Mouse (Mus musculus): ENCODE data around the gene Fkbp5. TPM values are rescaled to one million over a fixed set of nuclear protein-coding genes. Genes with fewer than 3 reads are reported as not detected.
"Not testable (repeated sequence)": the region's sequence is repeated elsewhere in the genome, so short reads cannot be mapped to it uniquely, and the experiment has no call there.

The Fkbp5 gene
- polyA plus RNA-seq, 1 experiment from 2014 or later, result 36.5 TPM

- no peak overlapping the region for H3K4me2 ChIP-seq (replicated peaks)
- no peak overlapping the region for H3K9ac ChIP-seq
- no peak overlapping the region for H3K4me3 ChIP-seq (replicated peaks)
- 79% methylated on average over 6 of the region's 6 CpGs for WGBS
- 0 out of 2 replicates have a peak, but pooled peaks cover 4% of the 10 kb centered on the region for H3K4me1 ChIP-seq
- ATAC-seq (ENCODE audit: insufficient number of reproducible peaks, low FRiP score, low TSS enrichment, low read depth), result no peak
- H3K9me3 ChIP-seq (replicated peaks), result no peaks in the 10 kb centered on the region
- peaks cover 8% of the 10 kb centered on the region for H3K36me3 ChIP-seq
- H3K27me3 ChIP-seq, result no peaks in the 10 kb centered on the region
- H3K27ac ChIP-seq (replicated peaks), result 0 out of 2 replicates have a peak overlapping the region, but pooled peaks have one; percentile 23
Observed at GRCm38 (mm10) chr17:28431931-28432335, 85.4 kb downstream of the Fkbp5 start.

- H3K36me3 ChIP-seq, result no peaks in the 10 kb centered on the region
- ATAC-seq (ENCODE audit: insufficient number of reproducible peaks, low FRiP score, low TSS enrichment, low read depth), result no peak
- no peaks in the 10 kb centered on the region for H3K27me3 ChIP-seq
- no peak overlapping the region for H3K4me2 ChIP-seq (replicated peaks)
- no peak overlapping the region for H3K9ac ChIP-seq
- no peak overlapping the region for H3K27ac ChIP-seq (replicated peaks)
- H3K9me3 ChIP-seq (replicated peaks), result no peaks in the 10 kb centered on the region
- H3K4me1 ChIP-seq, result 0 out of 2 replicates have a peak, but pooled peaks cover 4% of the 10 kb centered on the region
- no peak overlapping the region for H3K4me3 ChIP-seq (replicated peaks)
- 54% methylated on average over 7 of the region's 7 CpGs for WGBS
Observed at GRCm38 (mm10) chr17:28431038-28431437, 86.3 kb downstream of the Fkbp5 start.

GRCm38 (mm10) chr17:28428474-28429258, 88.7 kb downstream of the Fkbp5 start:
- Histone ChIP-seq H3K9me3 (replicated peaks) (no peaks in the 10 kb centered on the region), H3K4me2 (replicated peaks) (no peak overlapping the region), H3K27me3 (no peaks in the 10 kb centered on the region), H3K4me1 (0 out of 2 replicates have a peak, but pooled peaks cover 4% of the 10 kb centered on the region), H3K9ac (no peak overlapping the region), H3K36me3 (no peaks in the 10 kb centered on the region), H3K27ac (replicated peaks) (no peak overlapping the region), H3K4me3 (replicated peaks) (no peak overlapping the region)
- WGBS, result 69% methylated on average over 15 of the region's 15 CpGs
- ATAC-seq (ENCODE audit: insufficient number of reproducible peaks, low FRiP score, low TSS enrichment, low read depth), result no peak

GRCm38 (mm10) chr17:28427666-28428065, 89.7 kb downstream of the Fkbp5 start:
- Histone ChIP-seq H3K27me3 (no peaks in the 10 kb centered on the region), H3K36me3 (no peaks in the 10 kb centered on the region), H3K4me3 (replicated peaks) (no peak overlapping the region), H3K9me3 (replicated peaks) (no peaks in the 10 kb centered on the region), H3K27ac (replicated peaks) (no peak overlapping the region), H3K9ac (no peak overlapping the region), H3K4me1 (0 out of 2 replicates have a peak, but pooled peaks cover 4% of the 10 kb centered on the region), H3K4me2 (replicated peaks) (no peak overlapping the region)
- WGBS, result 81% methylated on average over 6 of the region's 6 CpGs
- ATAC-seq (ENCODE audit: insufficient number of reproducible peaks, low FRiP score, low TSS enrichment, low read depth), result no peak

GRCm38 (mm10) chr17:28424373-28424772, 93.0 kb downstream of the Fkbp5 start:
- H3K36me3 ChIP-seq, result no peaks in the 10 kb centered on the region
- no peak overlapping the region for H3K9ac ChIP-seq
- no peaks in the 10 kb centered on the region for H3K9me3 ChIP-seq (replicated peaks)
- no peak overlapping the region for H3K4me2 ChIP-seq (replicated peaks)
- WGBS, result 68% methylated on average over 6 of the region's 6 CpGs
- peaks cover 20% of the 10 kb centered on the region for H3K4me1 ChIP-seq
- H3K4me3 ChIP-seq (replicated peaks), result no peak overlapping the region
- H3K27me3 ChIP-seq, result no peaks in the 10 kb centered on the region
- no peak overlapping the region for H3K27ac ChIP-seq (replicated peaks)
- no peak for ATAC-seq (ENCODE audit: insufficient number of reproducible peaks, low FRiP score, low TSS enrichment, low read depth)

- no peak overlapping the region for H3K9ac ChIP-seq
- no peak overlapping the region for H3K4me3 ChIP-seq (replicated peaks)
- no peaks in the 10 kb centered on the region for H3K9me3 ChIP-seq (replicated peaks)
- H3K36me3 ChIP-seq, result no peaks in the 10 kb centered on the region
- peak overlapping the region; percentile 88 for H3K27ac ChIP-seq (replicated peaks)
- 61% methylated on average over 5 of the region's 5 CpGs for WGBS
- H3K4me2 ChIP-seq (replicated peaks), result no peak overlapping the region
- H3K27me3 ChIP-seq, result no peaks in the 10 kb centered on the region
- peaks cover 24% of the 10 kb centered on the region for H3K4me1 ChIP-seq
- no peak for ATAC-seq (ENCODE audit: insufficient number of reproducible peaks, low FRiP score, low TSS enrichment, low read depth)
Observed at GRCm38 (mm10) chr17:28421071-28421470, 96.3 kb downstream of the Fkbp5 start.

- peak overlapping the region; percentile 88 for H3K27ac ChIP-seq (replicated peaks)
- peak; percentile 29; the same call in 1 of the 2 replicates for ATAC-seq (ENCODE audit: insufficient number of reproducible peaks, low FRiP score, low TSS enrichment, low read depth)
- H3K4me1 ChIP-seq, result peaks cover 24% of the 10 kb centered on the region
- H3K9me3 ChIP-seq (replicated peaks), result no peaks in the 10 kb centered on the region
- 30% methylated on average over 12 of the region's 12 CpGs for WGBS
- H3K4me3 ChIP-seq (replicated peaks), result no peak overlapping the region
- H3K36me3 ChIP-seq, result no peaks in the 10 kb centered on the region
- no peak overlapping the region for H3K9ac ChIP-seq
- no peaks in the 10 kb centered on the region for H3K27me3 ChIP-seq
- peak overlapping the region; percentile 21 for H3K4me2 ChIP-seq (replicated peaks)
Observed at GRCm38 (mm10) chr17:28420229-28421051, 96.9 kb downstream of the Fkbp5 start.

GRCm38 (mm10) chr17:28419636-28420035, 97.7 kb downstream of the Fkbp5 start:
- 61% methylated on average over 6 of the region's 6 CpGs for WGBS
- Histone ChIP-seq H3K36me3 (no peaks in the 10 kb centered on the region), H3K9me3 (replicated peaks) (no peaks in the 10 kb centered on the region), H3K27ac (replicated peaks) (peak overlapping the region; percentile 88), H3K4me3 (replicated peaks) (no peak overlapping the region), H3K4me2 (replicated peaks) (no peak overlapping the region), H3K4me1 (peaks cover 24% of the 10 kb centered on the region), H3K9ac (no peak overlapping the region), H3K27me3 (no peaks in the 10 kb centered on the region)
- no peak for ATAC-seq (ENCODE audit: insufficient number of reproducible peaks, low FRiP score, low TSS enrichment, low read depth)

- H3K4me3 ChIP-seq (replicated peaks), result no peak overlapping the region
- 77% methylated on average over 1 of the region's 1 CpGs for WGBS
- no peaks in the 10 kb centered on the region for H3K9me3 ChIP-seq (replicated peaks)
- no peak overlapping the region for H3K4me2 ChIP-seq (replicated peaks)
- no peaks in the 10 kb centered on the region for H3K27me3 ChIP-seq
- no peaks in the 10 kb centered on the region for H3K36me3 ChIP-seq
- H3K27ac ChIP-seq (replicated peaks), result no peak overlapping the region
- peaks cover 24% of the 10 kb centered on the region for H3K4me1 ChIP-seq
- H3K9ac ChIP-seq, result no peak overlapping the region
- ATAC-seq (ENCODE audit: insufficient number of reproducible peaks, low FRiP score, low TSS enrichment, low read depth), result no peak
Observed at GRCm38 (mm10) chr17:28418954-28419353, 98.4 kb downstream of the Fkbp5 start.

- H3K9me3 ChIP-seq (replicated peaks); H3K4me2 ChIP-seq (replicated peaks); H3K9ac ChIP-seq; H3K4me3 ChIP-seq (replicated peaks); H3K27me3 ChIP-seq; ATAC-seq (ENCODE audit: insufficient number of reproducible peaks, low FRiP score, low TSS enrichment, low read depth); H3K27ac ChIP-seq (replicated peaks); H3K36me3 ChIP-seq: not testable (repeated sequence)
- H3K4me1 ChIP-seq, result peaks cover 24% of the 10 kb centered on the region
Observed at GRCm38 (mm10) chr17:28418481-28418880, 98.8 kb downstream of the Fkbp5 start.

- Histone ChIP-seq H3K9me3 (replicated peaks) (no peaks in the 10 kb centered on the region), H3K9ac (no peak overlapping the region), H3K4me1 (peaks cover 24% of the 10 kb centered on the region), H3K36me3 (no peaks in the 10 kb centered on the region), H3K4me2 (replicated peaks) (no peak overlapping the region), H3K27me3 (no peaks in the 10 kb centered on the region), H3K27ac (replicated peaks) (no peak overlapping the region), H3K4me3 (replicated peaks) (no peak overlapping the region)
- ATAC-seq (ENCODE audit: insufficient number of reproducible peaks, low FRiP score, low TSS enrichment, low read depth), result no peak
- WGBS, result 82% methylated on average over 5 of the region's 5 CpGs
Observed at GRCm38 (mm10) chr17:28417771-28418170, 99.6 kb downstream of the Fkbp5 start.
